Mouse (Mus musculus) embryonic fibroblast, embryonic 13.5 days (primary cell): ENCODE measurements around the gene Bzw1. TPM values are rescaled to one million over a fixed set of nuclear protein-coding genes. Genes with fewer than 3 reads are reported as not detected.

Source experiments
- H3K27ac ChIP-seq: 2 replicates; pipeline ENCODE4 v1.5.1; 2012; ENCODE audit warnings: low read length, control low read depth, inconsistent platforms; ENCODE audit not compliant: insufficient read depth
- H3K4me1 ChIP-seq: 2 replicates; pipeline ENCODE4 v1.6.1; 2011; ENCODE audit warnings: low read length; ENCODE audit not compliant: control insufficient read depth, insufficient read depth
- H3K4me3 ChIP-seq: 2 replicates; pipeline ENCODE4 v1.5.1; 2011; ENCODE audit warnings: mild to moderate bottlenecking, control low read depth, low read length; ENCODE audit not compliant: insufficient read depth
- CTCF ChIP-seq: IDR thresholded peaks from 2 replicates; pipeline ENCODE4 v1.5.1; 2011; ENCODE audit warnings: mild to moderate bottlenecking, control low read depth, low read length, moderate library complexity, borderline replicate concordance; ENCODE audit not compliant: insufficient read depth
- POLR2A ChIP-seq: IDR thresholded peaks from 2 replicates; pipeline ENCODE4 v1.6.1; 2011; ENCODE audit warnings: low read depth, mild to moderate bottlenecking, control low read depth, low read length, moderate library complexity
- polyA plus RNA-seq: library from polyadenylated mRNA; stranded (reverse); fragments of >200 nt; gene quantifications from 2 replicates; pipeline ENCODE4 v1.2.4, GENCODE M21; 2011; ENCODE audit warnings: low read depth; ENCODE audit not compliant: missing spikeins, insufficient read length

Bzw1 gene
- polyA plus RNA-seq, 1 experiment = 360 TPM

DNA sequence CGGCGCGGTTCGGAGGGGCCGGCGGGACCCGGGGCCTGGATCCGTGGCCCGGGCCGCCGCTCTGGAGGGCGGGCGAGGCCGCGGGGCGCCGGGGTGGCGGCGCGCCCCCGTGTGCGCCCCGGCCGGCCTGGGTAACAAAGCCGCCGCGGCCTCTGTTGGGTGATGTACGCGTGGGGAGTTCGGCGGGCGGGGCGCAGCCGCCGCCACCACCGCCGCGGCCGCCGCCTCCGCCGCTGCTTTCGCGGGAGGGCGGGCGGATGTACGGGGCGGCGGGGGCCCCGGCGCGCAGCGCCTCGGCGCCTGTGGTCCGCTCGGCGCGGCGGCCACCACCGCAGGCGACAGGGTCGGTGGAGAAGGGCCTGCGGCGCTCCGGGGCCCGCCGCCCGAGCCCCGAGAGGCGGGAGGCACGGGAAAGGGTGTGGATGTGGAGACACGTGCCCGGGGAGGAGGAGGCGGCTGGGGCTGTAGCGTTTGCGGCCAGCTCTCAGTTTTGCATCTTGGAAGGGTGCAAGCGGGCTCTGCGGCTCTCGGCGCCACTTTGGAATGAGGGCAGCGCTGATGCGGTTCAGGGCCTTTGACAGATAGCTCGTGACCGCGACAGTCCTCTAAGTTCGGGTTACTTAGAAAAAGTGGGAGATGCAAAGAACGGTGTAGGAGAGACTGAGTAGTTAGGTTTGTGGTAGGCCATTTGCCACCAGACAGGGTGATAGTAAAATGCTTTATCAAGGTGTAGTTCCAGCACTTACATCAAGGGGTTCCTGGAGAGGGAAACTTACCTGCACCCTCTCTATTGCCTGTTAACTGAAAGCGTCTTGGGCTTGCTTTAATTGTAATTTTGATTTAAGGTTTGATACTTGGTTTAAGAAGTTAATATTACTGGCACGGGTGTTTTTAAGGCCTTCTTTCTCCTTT lies 842 bp downstream of the Bzw1 start:
- peaks cover 3% of the 10 kb centered on the region for H3K4me1 ChIP-seq
- H3K4me3 ChIP-seq = peak overlapping the region; percentile 98
- H3K27ac ChIP-seq = peak overlapping the region; percentile 78
- no peak for TF ChIP-seq CTCF
- no peak for TF ChIP-seq POLR2A

GRCm38 (mm10) chr1:58395341-58395740 lies 2.6 kb downstream of the Bzw1 start:
- Histone ChIP-seq H3K4me3 (no peak overlapping the region), H3K4me1 (peaks cover 3% of the 10 kb centered on the region), H3K27ac (no peak overlapping the region)
- TF ChIP-seq CTCF (no peak), POLR2A (no peak)

GRCm38 (mm10) chr1:58396179-58396578 lies 3.5 kb downstream of the Bzw1 start:
- no peak overlapping the region for H3K4me3 ChIP-seq
- peaks cover 1% of the 10 kb centered on the region for H3K4me1 ChIP-seq
- H3K27ac ChIP-seq = no peak overlapping the region
- TF ChIP-seq POLR2A (no peak), CTCF (no peak)

GRCm38 (mm10) chr1:58397731-58398130 lies 5.0 kb downstream of the Bzw1 start:
- H3K4me1 ChIP-seq = no peaks in the 10 kb centered on the region
- no peak for TF ChIP-seq CTCF
- TF ChIP-seq POLR2A = no peak
- H3K27ac ChIP-seq = no peak overlapping the region
- no peak overlapping the region for H3K4me3 ChIP-seq

DNA sequence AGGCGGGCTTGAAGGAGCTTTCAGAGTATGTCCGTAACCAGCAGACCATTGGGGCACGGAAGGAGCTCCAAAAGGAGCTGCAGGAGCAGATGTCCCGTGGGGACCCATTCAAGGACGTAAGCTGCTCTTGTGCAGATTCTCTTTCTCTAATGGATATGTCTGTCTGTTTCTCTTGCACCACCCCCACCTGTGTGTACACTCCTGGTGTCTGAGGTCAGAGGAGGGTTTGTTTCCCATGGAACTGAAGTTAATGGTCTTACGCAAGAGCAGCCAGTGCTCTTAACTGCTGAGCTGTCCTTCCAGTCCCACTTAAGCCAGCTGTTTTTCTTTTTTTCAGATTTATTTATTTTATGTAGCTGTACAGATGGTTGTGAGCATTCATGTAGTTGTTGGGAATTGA lies 8.7 kb downstream of the Bzw1 start:
- TF ChIP-seq POLR2A (no peak), CTCF (no peak)
- no peaks in the 10 kb centered on the region for H3K4me1 ChIP-seq
- no peak overlapping the region for H3K27ac ChIP-seq
- H3K4me3 ChIP-seq = no peak overlapping the region

DNA sequence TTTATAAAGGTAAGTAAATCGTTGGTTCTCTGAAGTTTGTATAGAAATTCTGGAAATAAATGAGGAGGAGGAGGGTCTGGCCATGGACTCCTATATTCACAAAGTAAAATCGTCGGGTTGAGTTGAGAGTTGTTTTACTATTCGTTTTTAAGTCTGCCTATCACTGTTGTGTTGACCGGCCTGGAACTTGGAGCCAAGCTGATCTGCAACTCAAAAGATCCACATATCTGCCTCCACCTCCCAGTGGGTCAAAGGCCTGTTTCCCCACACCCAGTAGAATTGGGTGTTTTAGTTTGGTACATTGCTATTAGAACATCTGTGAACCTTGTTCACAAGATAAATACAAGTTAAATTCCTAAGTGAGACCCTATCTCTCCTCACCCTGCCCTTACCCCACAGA lies 11.0 kb downstream of the Bzw1 start:
- Histone ChIP-seq H3K4me3 (no peak overlapping the region), H3K27ac (no peak overlapping the region), H3K4me1 (no peaks in the 10 kb centered on the region)
- TF ChIP-seq CTCF (no peak), POLR2A (no peak)

- Histone ChIP-seq H3K4me3 (no peak overlapping the region), H3K27ac (no peak overlapping the region), H3K4me1 (no peaks in the 10 kb centered on the region)
- TF ChIP-seq POLR2A (no peak), CTCF (no peak)
These were observed 14.6 kb downstream of the Bzw1 start for GRCm38 (mm10) chr1:58407321-58407720.

- TF ChIP-seq CTCF = no peak
- TF ChIP-seq POLR2A = no peak
- no peak overlapping the region for H3K27ac ChIP-seq
- no peak overlapping the region for H3K4me3 ChIP-seq
- no peaks in the 10 kb centered on the region for H3K4me1 ChIP-seq
These were observed 15.4 kb downstream of the Bzw1 start for GRCm38 (mm10) chr1:58408141-58408540.

DNA sequence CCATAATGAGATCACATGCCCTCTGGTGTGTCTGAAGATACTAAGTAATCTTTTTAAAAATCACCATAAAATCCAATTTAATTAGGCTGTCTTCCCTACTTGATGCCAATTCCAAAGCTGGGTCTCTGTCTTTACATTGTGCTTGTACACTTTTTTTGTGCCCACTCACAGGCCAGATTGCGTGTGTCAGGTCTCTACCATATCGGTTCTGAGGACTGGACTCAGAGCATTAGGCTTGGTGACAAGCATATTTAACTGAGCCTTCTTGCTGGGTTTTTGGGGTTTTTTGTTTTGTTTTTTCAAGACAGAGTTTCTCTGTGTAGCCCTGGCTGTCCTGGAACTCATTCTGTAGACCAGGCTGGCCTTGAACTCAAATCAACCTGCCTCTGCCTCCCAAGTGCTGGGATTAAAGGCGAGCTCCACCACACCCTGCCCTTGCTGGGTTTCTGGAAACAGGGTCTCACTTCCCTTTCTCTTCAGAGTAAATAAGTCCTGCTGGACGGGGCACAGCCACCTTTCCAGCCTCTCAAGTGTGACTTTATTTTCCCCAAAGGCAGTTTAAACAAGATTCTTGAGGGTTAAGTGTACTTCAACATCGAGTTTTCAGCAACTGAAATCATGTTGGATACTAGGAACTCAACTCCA lies 17.0 kb downstream of the Bzw1 start:
- H3K27ac ChIP-seq = no peak overlapping the region
- no peaks in the 10 kb centered on the region for H3K4me1 ChIP-seq
- no peak overlapping the region for H3K4me3 ChIP-seq
- no peak for TF ChIP-seq CTCF
- peak; percentile 21; the same call in 1 of the 2 replicates for TF ChIP-seq POLR2A

DNA sequence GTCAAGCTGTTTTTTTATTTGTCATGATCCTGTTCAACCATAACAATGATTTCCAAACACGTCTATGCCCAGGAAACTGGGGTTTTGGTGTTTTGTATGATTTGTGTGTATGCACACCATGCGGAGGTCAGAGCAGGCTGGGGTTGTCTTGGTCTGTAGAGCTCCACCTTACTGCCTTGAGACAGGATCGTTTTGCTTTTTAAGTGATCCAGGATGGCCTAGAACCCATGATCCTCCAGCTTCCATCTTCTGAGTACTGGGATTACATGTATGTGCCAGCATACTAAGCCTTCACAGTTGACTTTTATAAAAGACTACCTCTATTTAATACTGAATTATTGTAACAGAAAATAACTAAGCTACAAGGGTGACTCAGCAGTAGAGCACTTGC lies 17.5 kb downstream of the Bzw1 start:
- Histone ChIP-seq H3K4me3 (no peak overlapping the region), H3K27ac (no peak overlapping the region), H3K4me1 (no peaks in the 10 kb centered on the region)
- no peak for TF ChIP-seq POLR2A

DNA sequence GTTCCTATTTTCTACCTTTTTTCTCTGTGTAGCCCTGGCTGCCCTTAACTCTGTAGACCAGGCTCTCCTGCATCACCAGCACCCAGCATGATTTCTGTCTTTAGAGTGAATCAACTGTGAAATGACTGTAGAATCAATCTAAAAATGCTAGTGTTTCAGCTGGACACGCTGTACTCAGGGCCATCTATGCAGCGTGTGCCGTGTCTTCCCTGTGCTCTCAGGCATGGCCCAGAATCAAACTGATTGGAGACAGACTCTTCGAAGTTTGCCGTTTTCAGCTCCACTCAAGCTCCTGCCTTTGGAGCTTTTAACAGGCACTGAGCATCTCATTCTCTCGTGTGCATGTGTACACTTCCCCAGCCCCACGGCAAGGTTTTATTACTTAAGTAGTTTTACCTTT lies 18.1 kb downstream of the Bzw1 start:
- no peak overlapping the region for H3K4me3 ChIP-seq
- no peak overlapping the region for H3K27ac ChIP-seq
- no peaks in the 10 kb centered on the region for H3K4me1 ChIP-seq
- TF ChIP-seq CTCF (no peak), POLR2A (no peak)
